9 mouse cellular contexts compared by ENCODE assay signal in genomic region chr11:113132078-113133064, GRCm38 (mm10).
A peak's percentile ranks its signal among the peaks of the same experiment; 100 is the strongest.
DNase-seq lines count a peak whose midpoint lies in the region; ATAC-seq lines count a peak whose summit lies in the region.
"Had no signal": no experiment of that assay in that cellular context is flagged by ENCODE, and none has a peak within 500 bp of the region (broad histone marks: within the 10 kb centered on the region; RNA-seq: fewer than 3 reads in every experiment).

No protein-coding gene starts in this region.

- no peaks in the 10 kb centered on the region for H3K36me3 ChIP-seq in megakaryocyte, embryonic 14.5 days (replicated peaks; ENCODE audit: low read length)
- H3K36me3 ChIP-seq in embryonic facial prominence, embryonic 14.5 days (ENCODE audit: control insufficient read depth, insufficient read depth, low read length) = no peaks in the 10 kb centered on the region
- H3K36me3 ChIP-seq in midbrain, embryonic 13.5 days = peaks cover 9% of the 10 kb centered on the region
- H3K36me3 ChIP-seq: heart, embryonic 15.5 days had no signal

- H3K9ac ChIP-seq in embryonic facial prominence, embryonic 14.5 days (ENCODE audit: low read depth, low read length) = no peak overlapping the region
- H3K9ac ChIP-seq in midbrain, embryonic 13.5 days (replicated peaks) = no peak overlapping the region
- H3K9ac ChIP-seq: heart, embryonic 15.5 days had no signal

- H3K4me2 ChIP-seq in embryonic facial prominence, embryonic 14.5 days (ENCODE audit: low read depth, low read length) = no peak overlapping the region
- H3K4me2 ChIP-seq in midbrain, embryonic 13.5 days (replicated peaks) = no peak overlapping the region
- H3K4me2 ChIP-seq: heart, embryonic 15.5 days had no signal

- H3K4me3 ChIP-seq in megakaryocyte, embryonic 14.5 days (replicated peaks) = peak overlapping the region; percentile 26
- H3K4me3 ChIP-seq in embryonic facial prominence, embryonic 14.5 days (ENCODE audit: low read depth, low read length) = no peak overlapping the region
- H3K4me3 ChIP-seq in midbrain, embryonic 13.5 days (replicated peaks) = no peak overlapping the region
- H3K4me3 ChIP-seq: heart, embryonic 15.5 days; myocyte had no signal

- no peaks in the 10 kb centered on the region for H3K27me3 ChIP-seq in megakaryocyte, embryonic 14.5 days (replicated peaks)
- no peaks in the 10 kb centered on the region for H3K27me3 ChIP-seq in embryonic facial prominence, embryonic 14.5 days (replicated peaks; ENCODE audit: control insufficient read depth, insufficient read depth, low read length)
- no peaks in the 10 kb centered on the region for H3K27me3 ChIP-seq in midbrain, embryonic 13.5 days
- H3K27me3 ChIP-seq: heart, embryonic 15.5 days had no signal

- peaks cover 47% of the 10 kb centered on the region for H3K9me3 ChIP-seq in megakaryocyte, embryonic 14.5 days
- H3K9me3 ChIP-seq in embryonic facial prominence, embryonic 14.5 days (ENCODE audit: control insufficient read depth, low read length) = no peaks in the 10 kb centered on the region
- H3K9me3 ChIP-seq in midbrain, embryonic 13.5 days = no peaks in the 10 kb centered on the region
- H3K9me3 ChIP-seq: heart, embryonic 15.5 days had no signal

- H3K4me1 ChIP-seq in megakaryocyte, embryonic 14.5 days = no peaks in the 10 kb centered on the region
- H3K4me1 ChIP-seq in embryonic facial prominence, embryonic 14.5 days (ENCODE audit: control insufficient read depth, insufficient read depth, low read length) = no peaks in the 10 kb centered on the region
- H3K4me1 ChIP-seq in midbrain, embryonic 13.5 days (replicated peaks) = peaks cover 12% of the 10 kb centered on the region; the same call in 1 of the 2 replicates

- no peak overlapping the region for H3K27ac ChIP-seq in embryonic facial prominence, embryonic 14.5 days (replicated peaks; ENCODE audit: low read depth, low read length)
- H3K27ac ChIP-seq in midbrain, embryonic 13.5 days = no peak overlapping the region
- H3K27ac ChIP-seq: heart, embryonic 15.5 days had no signal

- peak; percentile 29 for DNase-seq in embryonic facial prominence, embryonic 14.5 days (ENCODE audit: low spot score)
- DNase-seq in layer of hippocampus, postnatal 14 days (ENCODE audit: low spot score in 2 of 2) = peak; percentile 44 to 69
- DNase-seq in kidney, adult 11 months = no peak
- DNase-seq in embryo, embryonic 9.5 days (ENCODE audit: extremely low spot score) = no peak

- WGBS in embryonic facial prominence, embryonic 14.5 days = 71% methylated on average over 19 of the region's 23 CpGs
- 75% methylated on average over 22 of the region's 23 CpGs for WGBS in midbrain, embryonic 13.5 days

- no peak for ATAC-seq in megakaryocyte, adult 5-6 weeks (ENCODE audit: poor library complexity, severe bottlenecking)
- ATAC-seq in embryonic facial prominence, embryonic 14.5 days (ENCODE audit: low read depth) = peak; percentile 45
- peak; percentile 30; the same call in 1 of the 2 replicates for ATAC-seq in midbrain, embryonic 13.5 days

Comparison
In these comparisons a context has a peak if more than half of its experiments do, and no peak if none do; other contexts are left out.
1. DNase-seq: peak in embryonic facial prominence, embryonic 14.5 days (single experiment) and layer of hippocampus, postnatal 14 days (2 of 2); none in kidney, adult 11 months (single experiment) and embryo, embryonic 9.5 days (single experiment).